Mouse (Mus musculus) gastrocnemius, postnatal 25 days (tissue): ENCODE results near the gene Chn2. TPM values are rescaled to one million over a fixed set of nuclear protein-coding genes. Genes with fewer than 3 reads are reported as not detected.
"Not testable (repeated sequence)": the region's sequence is repeated elsewhere in the genome, so short reads cannot be mapped to it uniquely, and the experiment has no call there.

Source experiments
- DNase-seq: peaks from one replicate; pipeline ENCODE4 v3.0.0; 2022
- total RNA-seq, 2 experiments: library from RNA; stranded (reverse); gene quantifications; 1 replicate in 1 of 2; 2 replicates in 1 of 2; pipeline ENCODE4 v1.2.3; 2021

The Chn2 gene
- total RNA-seq, 2 experiments from 2014 or later: 1.8 to 2.2 TPM

DNA sequence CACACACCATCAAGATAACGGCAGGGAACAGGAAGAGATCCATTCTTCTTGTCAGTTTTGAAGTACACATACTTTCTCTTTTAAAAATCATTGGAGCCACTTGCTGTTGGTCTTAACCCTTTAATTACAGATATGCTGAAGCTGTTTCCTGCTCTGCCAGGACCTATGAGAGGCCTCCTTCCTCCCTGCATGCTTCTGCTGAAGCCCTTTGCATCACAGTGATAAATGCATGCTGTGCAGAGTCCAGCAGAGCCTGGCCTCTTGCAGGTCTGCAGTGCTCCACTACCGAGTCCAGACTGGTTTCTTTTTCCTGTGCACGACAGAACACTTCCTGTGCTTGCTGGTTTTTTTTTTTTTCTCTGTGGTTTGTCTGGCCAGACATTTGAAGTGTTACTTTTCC lies 119.0 kb downstream of the Chn2 start:
- DNase-seq: no peak

DNA sequence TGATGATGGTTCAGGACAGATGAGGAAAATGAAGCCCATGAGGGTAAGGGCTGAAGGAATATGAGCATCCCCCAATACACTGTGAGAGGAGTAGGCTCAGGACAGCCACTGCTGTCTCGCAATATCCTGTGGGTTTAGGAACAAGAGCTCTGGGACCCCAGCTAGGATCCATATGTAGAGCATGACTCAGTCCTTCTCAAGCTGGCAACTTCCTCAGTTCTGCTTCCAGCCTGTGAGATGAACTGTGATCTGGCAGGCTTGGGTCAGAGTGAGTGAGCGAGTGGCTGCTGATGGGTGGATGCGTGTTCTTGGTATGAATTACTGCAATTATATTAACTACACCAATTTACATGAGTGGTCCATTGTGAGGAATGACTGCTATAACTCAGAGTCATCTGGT lies 121.3 kb downstream of the Chn2 start:
- no peak for DNase-seq

DNA sequence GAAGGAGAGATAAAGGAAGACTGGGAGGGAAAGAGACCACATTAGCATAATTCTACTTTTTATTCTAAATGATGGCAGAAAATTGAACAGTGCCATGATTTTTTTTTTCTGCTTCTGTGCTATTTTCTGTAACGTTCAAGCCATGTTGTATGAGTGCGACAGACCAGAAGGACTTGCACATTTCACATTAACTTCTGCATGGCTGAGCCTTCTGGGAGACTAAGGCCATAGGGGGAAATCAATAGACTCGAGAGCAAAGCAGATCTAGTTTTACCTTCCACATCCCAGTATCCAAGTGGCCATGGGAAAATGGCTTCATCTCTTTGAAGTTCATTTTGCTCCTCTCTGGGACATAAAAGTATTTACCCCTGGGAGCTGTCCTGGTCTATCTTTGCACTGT lies 121.9 kb downstream of the Chn2 start:
- DNase-seq: no peak

- no peak for DNase-seq
These were observed 123.0 kb downstream of the Chn2 start for GRCm38 (mm10) chr6:54162321-54162720.

GRCm38 (mm10) chr6:54162786-54163185 lies 123.4 kb downstream of the Chn2 start:
- peak; percentile 14 for DNase-seq

DNA sequence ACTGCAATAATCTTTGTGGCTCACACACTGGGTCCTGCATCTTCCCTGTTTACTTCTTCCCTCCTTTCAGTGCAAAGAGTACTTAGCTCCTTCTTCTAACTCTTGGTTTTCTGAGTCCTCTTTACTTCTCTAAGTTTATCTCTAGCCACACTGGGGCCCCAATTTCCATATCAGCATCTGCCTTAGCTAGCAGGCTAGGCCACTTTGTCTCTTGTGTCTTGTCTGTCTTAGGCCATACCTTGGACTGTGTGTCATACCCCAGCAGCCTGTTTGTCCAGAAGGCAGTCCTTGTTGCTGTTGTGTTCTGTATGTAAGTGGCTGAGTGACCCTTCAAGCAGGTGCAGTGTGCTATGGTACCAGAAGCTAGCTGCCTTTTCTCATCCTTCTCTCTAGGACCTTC lies 124.3 kb downstream of the Chn2 start:
- no peak for DNase-seq

- no peak for DNase-seq
These were observed 125.4 kb downstream of the Chn2 start for GRCm38 (mm10) chr6:54164777-54165176.

GRCm38 (mm10) chr6:54165246-54165645 lies 125.9 kb downstream of the Chn2 start:
- DNase-seq: no peak

DNA sequence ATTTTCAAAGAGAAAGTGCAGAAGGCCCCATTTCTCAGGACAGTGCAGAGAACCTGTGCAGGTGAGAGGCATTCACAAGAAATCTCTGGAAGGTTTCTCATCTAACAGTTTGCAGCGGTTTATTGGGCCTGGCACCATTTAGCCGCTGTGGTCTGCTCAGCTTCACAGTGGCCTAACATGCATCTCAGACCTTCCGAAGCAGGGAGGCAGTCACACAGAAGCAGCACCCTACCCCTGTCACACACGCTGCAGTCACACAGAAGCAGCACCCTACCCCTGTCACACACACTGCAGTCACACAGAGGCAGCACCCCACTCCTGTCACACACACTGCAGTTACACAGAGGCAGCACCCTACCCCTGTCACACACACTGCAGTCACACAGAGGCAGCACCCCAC lies 126.5 kb downstream of the Chn2 start:
- DNase-seq: no peak

DNA sequence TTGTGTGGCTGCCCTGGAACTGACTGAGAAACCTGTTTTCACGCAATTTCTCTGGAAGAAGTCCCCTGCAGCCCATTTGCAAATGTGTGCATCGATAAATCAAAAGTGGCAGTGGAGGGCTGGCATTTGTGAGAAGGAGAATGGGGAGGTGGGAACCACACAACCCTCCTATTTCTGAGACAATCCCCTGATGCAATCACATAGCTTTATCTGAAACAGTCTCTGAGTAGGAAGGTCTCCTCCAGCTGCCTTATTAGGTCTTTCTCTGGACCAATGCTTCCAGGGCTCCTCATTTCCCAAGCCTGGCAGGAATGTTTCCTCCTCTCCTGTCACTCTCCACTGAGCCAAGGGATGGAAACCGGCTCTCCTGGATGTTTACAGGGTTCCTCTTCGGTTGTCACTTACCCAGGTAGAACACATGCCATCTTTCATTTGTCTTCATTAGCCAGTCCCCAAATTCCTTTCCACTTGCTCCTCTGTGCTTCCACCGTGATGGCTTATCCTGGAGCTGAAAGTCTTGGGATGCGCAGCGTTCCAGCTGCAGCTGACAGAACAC lies 127.7 kb downstream of the Chn2 start:
- DNase-seq: no peak

GRCm38 (mm10) chr6:54170286-54170894 lies 131.0 kb downstream of the Chn2 start:
- DNase-seq: no peak

DNA sequence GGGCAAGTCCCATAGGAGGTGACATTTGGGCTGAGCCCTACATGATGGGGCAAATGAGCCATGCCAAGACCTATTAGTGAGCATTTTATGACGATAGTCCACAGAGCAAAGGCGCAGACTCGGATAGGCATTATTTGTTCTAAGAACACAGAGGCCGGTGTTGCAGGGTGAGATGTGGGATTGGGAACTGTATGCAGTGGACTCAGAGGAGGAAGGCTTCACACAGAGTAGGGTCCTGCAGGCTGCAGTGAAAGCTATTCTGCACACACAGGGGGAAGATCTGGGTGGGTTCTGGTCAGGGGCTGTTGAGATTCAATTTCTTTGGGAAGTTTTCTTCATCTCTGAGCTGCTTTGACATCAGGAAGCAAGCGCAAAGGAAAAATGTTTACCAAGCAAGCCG lies 132.0 kb downstream of the Chn2 start:
- no peak for DNase-seq

DNA sequence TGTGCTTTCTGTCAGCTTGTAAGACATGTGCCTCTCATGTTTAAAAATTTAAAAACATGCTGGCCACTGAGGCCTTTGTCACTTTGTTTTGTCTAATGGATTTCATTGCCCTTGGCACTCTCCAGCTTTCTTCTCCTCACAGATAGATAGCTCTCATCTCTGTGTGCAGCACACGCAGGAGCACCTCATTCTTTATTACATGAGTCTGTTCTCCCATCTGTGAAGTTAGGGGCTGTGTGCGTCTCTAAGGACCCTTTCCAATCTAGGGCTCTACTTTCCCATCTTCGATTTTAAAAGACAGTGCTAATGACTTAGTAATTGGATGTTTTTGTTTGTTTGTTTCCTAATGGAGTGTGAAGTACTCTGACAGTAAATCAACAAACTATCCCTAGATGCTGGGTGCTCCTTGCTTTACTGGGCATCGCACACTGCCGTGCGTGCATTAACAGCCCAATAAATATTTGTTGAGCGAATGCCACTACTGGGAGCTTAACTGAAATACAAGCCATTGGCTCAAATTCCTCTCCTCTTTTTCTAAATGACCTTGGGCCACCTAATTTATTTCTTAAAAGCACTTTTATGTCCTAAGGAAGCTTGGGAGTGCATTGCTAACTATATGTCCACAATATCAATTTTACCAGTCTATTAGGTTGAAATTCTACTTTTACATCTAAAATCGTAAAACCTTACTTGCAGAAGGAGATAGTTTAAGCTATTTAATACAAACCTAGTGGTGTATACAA lies 136.3 kb downstream of the Chn2 start:
- DNase-seq: no peak

- DNase-seq: not testable (repeated sequence)
These were observed 137.7 kb downstream of the Chn2 start for GRCm38 (mm10) chr6:54177081-54177480.

GRCm38 (mm10) chr6:54179056-54179873 lies 139.9 kb downstream of the Chn2 start:
- DNase-seq: no peak

GRCm38 (mm10) chr6:54179874-54180212 lies 140.5 kb downstream of the Chn2 start:
- DNase-seq: no peak

- DNase-seq: no peak
These were observed 144.6 kb downstream of the Chn2 start for GRCm38 (mm10) chr6:54183825-54184578.

DNA sequence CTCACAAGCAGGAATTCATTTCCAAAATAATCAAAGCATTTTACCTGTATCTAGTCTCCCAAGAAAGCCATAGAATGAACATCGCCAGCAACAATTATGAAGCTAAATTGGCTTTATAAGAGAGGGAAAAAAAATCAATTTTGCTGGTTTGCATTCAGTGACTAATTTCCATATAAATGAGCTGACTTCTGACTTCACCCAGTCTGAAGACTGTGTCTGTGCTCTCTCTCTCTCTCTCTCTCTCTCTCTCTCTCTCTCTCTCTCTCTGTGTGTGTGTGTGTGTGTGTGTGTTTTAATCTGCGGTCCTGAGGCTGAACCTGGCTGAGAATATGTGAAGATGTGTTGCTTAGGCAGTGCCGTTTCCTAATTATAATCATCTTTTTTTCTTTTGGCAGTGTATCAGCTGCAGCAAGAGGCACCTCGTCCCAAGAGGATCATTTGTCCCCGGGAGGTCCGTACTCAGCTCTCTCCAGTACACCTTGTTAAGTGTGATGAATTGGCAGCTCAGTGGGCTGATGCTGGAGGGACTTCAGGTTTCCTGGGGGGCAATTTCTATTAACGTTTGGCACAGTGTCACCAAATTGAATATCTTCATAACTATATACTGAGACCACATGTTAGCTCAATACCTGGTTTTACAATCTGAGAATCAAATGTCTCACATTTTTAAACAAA lies 154.4 kb downstream of the Chn2 start:
- DNase-seq: no peak

DNA sequence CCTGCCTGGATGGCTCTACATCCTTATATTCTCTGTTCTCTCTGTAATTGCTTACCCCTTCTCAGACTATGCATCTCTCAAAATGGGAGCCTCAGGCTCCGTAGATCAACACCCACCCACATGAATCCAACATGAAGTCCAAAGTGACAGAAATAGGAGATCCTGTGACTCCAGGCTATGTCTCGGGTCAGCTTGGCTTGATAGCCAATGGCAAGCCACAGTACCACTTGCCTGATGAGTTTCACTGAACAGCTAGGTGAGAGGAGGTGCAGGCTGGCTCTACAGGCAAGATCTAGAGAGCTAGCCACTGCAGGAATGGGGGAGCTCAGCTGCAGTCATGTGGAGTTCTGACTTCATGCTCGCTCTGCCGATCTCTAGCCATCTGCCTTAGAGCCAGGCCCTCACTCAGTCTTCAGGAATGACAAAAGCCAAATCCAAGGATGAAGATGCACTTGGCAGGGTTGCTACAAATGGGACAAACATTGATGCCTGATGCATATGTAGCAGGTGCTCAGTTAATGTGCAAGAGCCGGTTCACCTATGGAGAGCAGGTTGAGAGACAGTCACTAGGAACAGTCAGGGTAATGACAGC lies 158.6 kb downstream of the Chn2 start:
- DNase-seq: no peak

- DNase-seq: no peak
These were observed 160.2 kb downstream of the Chn2 start for GRCm38 (mm10) chr6:54199516-54199915.

- DNase-seq: no peak
These were observed 160.8 kb downstream of the Chn2 start for GRCm38 (mm10) chr6:54200031-54200722.
